Mouse (Mus musculus): ENCODE measurements around the gene Pak6. TPM values are rescaled to one million over a fixed set of nuclear protein-coding genes. Genes with fewer than 3 reads are reported as not detected.

Gene Pak6
- polyA plus RNA-seq, 1 experiment, result 0.64 TPM

- no peaks in the 10 kb centered on the region for H3K36me3 ChIP-seq (ENCODE audit: control insufficient read depth)
- H3K4me3 ChIP-seq (replicated peaks), result no peak within 1 kb of the TSS
- peaks cover 7% of the 10 kb centered on the region for H3K4me1 ChIP-seq (ENCODE audit: control insufficient read depth)
- no peaks in the 10 kb centered on the region for H3K9me3 ChIP-seq (ENCODE audit: control insufficient read depth, low read length)
- peaks cover 50% of the 10 kb centered on the region for H3K27me3 ChIP-seq (ENCODE audit: control insufficient read depth)
- TF ChIP-seq GATA1 (IDR thresholded peaks at IDR 0.05; ENCODE audit: low read length), result no peak
- TF ChIP-seq TAL1 (IDR thresholded peaks at IDR 0.05; ENCODE audit: low read length), result no peak
Measured at GRCm38 (mm10) chr2:118728337-118728736, 65.2 kb downstream of the Pak6 start, which contains the start of gene Plcb2. Gene Plcb2 (minus strand): TSS chr2:118728438.

- H3K27me3 ChIP-seq (ENCODE audit: control insufficient read depth), result peaks cover 46% of the 10 kb centered on the region
- TF ChIP-seq GATA1 (IDR thresholded peaks at IDR 0.05; ENCODE audit: low read length) (no peak), TAL1 (IDR thresholded peaks at IDR 0.05; ENCODE audit: low read length) (no peak)
- H3K4me1 ChIP-seq (ENCODE audit: control insufficient read depth), result peaks cover 3% of the 10 kb centered on the region; the same call in 1 of the 2 replicates
- no peak overlapping the region for H3K4me3 ChIP-seq (replicated peaks)
- no peaks in the 10 kb centered on the region for H3K36me3 ChIP-seq (ENCODE audit: control insufficient read depth)
- H3K9me3 ChIP-seq (ENCODE audit: control insufficient read depth, low read length), result no peaks in the 10 kb centered on the region
Measured at GRCm38 (mm10) chr2:118729194-118729593, 66.1 kb downstream of the Pak6 start.

- peaks cover 46% of the 10 kb centered on the region for H3K27me3 ChIP-seq (ENCODE audit: control insufficient read depth)
- no peaks in the 10 kb centered on the region for H3K36me3 ChIP-seq (ENCODE audit: control insufficient read depth)
Measured at GRCm38 (mm10) chr2:118729816-118730621, 66.9 kb downstream of the Pak6 start.

GRCm38 (mm10) chr2:118730622-118730915 is 67.5 kb downstream of the Pak6 start:
- Histone ChIP-seq H3K4me3 (replicated peaks) (no peak overlapping the region), H3K36me3 (ENCODE audit: control insufficient read depth) (no peaks in the 10 kb centered on the region), H3K27me3 (ENCODE audit: control insufficient read depth) (peaks cover 46% of the 10 kb centered on the region), H3K9me3 (ENCODE audit: control insufficient read depth, low read length) (no peaks in the 10 kb centered on the region), H3K4me1 (ENCODE audit: control insufficient read depth) (0 out of 2 replicates have a peak, but pooled peaks cover 2% of the 10 kb centered on the region)
- TF ChIP-seq GATA1 (IDR thresholded peaks at IDR 0.05; ENCODE audit: low read length) (no peak), TAL1 (IDR thresholded peaks at IDR 0.05; ENCODE audit: low read length) (no peak)

More at GRCm38 (mm10) chr2:118729816-118730621, 66.9 kb downstream of the Pak6 start:
- Histone ChIP-seq H3K9me3 (ENCODE audit: control insufficient read depth, low read length) (no peaks in the 10 kb centered on the region), H3K4me1 (ENCODE audit: control insufficient read depth) (0 out of 2 replicates have a peak, but pooled peaks cover 2% of the 10 kb centered on the region), H3K4me3 (replicated peaks) (no peak overlapping the region)
- TF ChIP-seq TAL1 (IDR thresholded peaks at IDR 0.05; ENCODE audit: low read length), result no peak
- TF ChIP-seq GATA1 (IDR thresholded peaks at IDR 0.05; ENCODE audit: low read length), result no peak

- 0 out of 2 replicates have a peak, but pooled peaks cover 2% of the 10 kb centered on the region for H3K4me1 ChIP-seq (ENCODE audit: control insufficient read depth)
- no peaks in the 10 kb centered on the region for H3K9me3 ChIP-seq (ENCODE audit: control insufficient read depth, low read length)
- no peaks in the 10 kb centered on the region for H3K36me3 ChIP-seq (ENCODE audit: control insufficient read depth)
- H3K4me3 ChIP-seq (replicated peaks), result no peak overlapping the region
- TF ChIP-seq GATA1 (IDR thresholded peaks at IDR 0.05; ENCODE audit: low read length) (no peak), TAL1 (IDR thresholded peaks at IDR 0.05; ENCODE audit: low read length) (no peak)
- H3K27me3 ChIP-seq (ENCODE audit: control insufficient read depth), result peaks cover 44% of the 10 kb centered on the region
Measured at GRCm38 (mm10) chr2:118731981-118732380, 68.9 kb downstream of the Pak6 start.

- TF ChIP-seq GATA1 (IDR thresholded peaks at IDR 0.05; ENCODE audit: low read length) (no peak), TAL1 (IDR thresholded peaks at IDR 0.05; ENCODE audit: low read length) (no peak)
- Histone ChIP-seq H3K4me3 (replicated peaks) (no peak overlapping the region), H3K27me3 (ENCODE audit: control insufficient read depth) (peaks cover 31% of the 10 kb centered on the region)
Measured at GRCm38 (mm10) chr2:118733341-118733740, 70.2 kb downstream of the Pak6 start.

GRCm38 (mm10) chr2:118740341-118740740 is 77.2 kb downstream of the Pak6 start:
- no peak overlapping the region for H3K4me3 ChIP-seq (replicated peaks)
- H3K27me3 ChIP-seq (ENCODE audit: control insufficient read depth), result peaks cover 21% of the 10 kb centered on the region
- H3K4me1 ChIP-seq (ENCODE audit: control insufficient read depth), result peaks cover 18% of the 10 kb centered on the region
- H3K36me3 ChIP-seq (ENCODE audit: control insufficient read depth), result no peaks in the 10 kb centered on the region
- H3K9me3 ChIP-seq (ENCODE audit: control insufficient read depth, low read length), result no peaks in the 10 kb centered on the region
- TF ChIP-seq TAL1 (IDR thresholded peaks at IDR 0.05; ENCODE audit: low read length), result no peak
- no peak for TF ChIP-seq GATA1 (IDR thresholded peaks at IDR 0.05; ENCODE audit: low read length)

More at GRCm38 (mm10) chr2:118733341-118733740, 70.2 kb downstream of the Pak6 start:
- Histone ChIP-seq H3K36me3 (ENCODE audit: control insufficient read depth) (no peaks in the 10 kb centered on the region), H3K9me3 (ENCODE audit: control insufficient read depth, low read length) (no peaks in the 10 kb centered on the region), H3K4me1 (ENCODE audit: control insufficient read depth) (0 out of 2 replicates have a peak, but pooled peaks cover 2% of the 10 kb centered on the region)

- H3K9me3 ChIP-seq (ENCODE audit: control insufficient read depth, low read length), result no peaks in the 10 kb centered on the region
- no peak for TF ChIP-seq GATA1 (IDR thresholded peaks at IDR 0.05; ENCODE audit: low read length)
- peaks cover 19% of the 10 kb centered on the region for H3K27me3 ChIP-seq (ENCODE audit: control insufficient read depth)
Measured at GRCm38 (mm10) chr2:118741183-118741582, 78.1 kb downstream of the Pak6 start.

GRCm38 (mm10) chr2:118743261-118743943 is 80.3 kb downstream of the Pak6 start:
- H3K9me3 ChIP-seq (ENCODE audit: control insufficient read depth, low read length), result no peaks in the 10 kb centered on the region
- H3K27me3 ChIP-seq (ENCODE audit: control insufficient read depth), result peaks cover 19% of the 10 kb centered on the region
- peaks cover 12% of the 10 kb centered on the region for H3K36me3 ChIP-seq (ENCODE audit: control insufficient read depth)
- H3K4me3 ChIP-seq (replicated peaks), result no peak overlapping the region
- no peak for TF ChIP-seq GATA1 (IDR thresholded peaks at IDR 0.05; ENCODE audit: low read length)
- peaks cover 43% of the 10 kb centered on the region for H3K4me1 ChIP-seq (ENCODE audit: control insufficient read depth)

More at GRCm38 (mm10) chr2:118741183-118741582, 78.1 kb downstream of the Pak6 start:
- H3K36me3 ChIP-seq (ENCODE audit: control insufficient read depth), result no peaks in the 10 kb centered on the region
- peaks cover 22% of the 10 kb centered on the region for H3K4me1 ChIP-seq (ENCODE audit: control insufficient read depth)
- H3K4me3 ChIP-seq (replicated peaks), result no peak overlapping the region
